ENCODE assay signal across 23 mouse cellular contexts in the genomic region with DNA sequence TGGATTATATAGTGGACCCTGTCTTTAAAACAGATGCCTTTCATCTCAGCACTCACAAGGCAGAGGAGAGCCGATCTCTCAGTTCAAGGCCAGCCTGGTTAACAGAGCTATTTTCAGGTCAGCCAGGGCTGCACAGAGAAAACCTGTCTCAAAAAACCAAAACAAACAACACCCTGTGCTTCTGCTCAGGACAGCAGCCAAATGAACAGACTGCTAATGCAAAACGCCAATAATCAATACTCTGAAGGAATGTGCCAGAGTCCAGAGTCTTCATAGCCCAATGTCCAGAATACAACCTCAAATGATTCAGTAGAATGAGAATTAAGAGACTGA.
"Had no signal": no experiment of that assay in that cellular context is flagged by ENCODE, and none has a peak within 500 bp of the region (broad histone marks: within the 10 kb centered on the region; RNA-seq: fewer than 3 reads in every experiment).

No protein-coding gene starts in this region.

- H3K27ac ChIP-seq: gastrocnemius, adult 2 months; heart, embryonic 13.5 days; heart, embryonic 15.5 days; hindbrain, embryonic 13.5 days; hindbrain, embryonic 15.5 days; hindbrain, postnatal 0 days; layer of hippocampus, adult 2 months; left cerebral cortex, adult 2 months; limb, embryonic 10.5 days; limb, embryonic 12.5 days; liver, embryonic 13.5 days had no signal

- H3K4me2 ChIP-seq: heart, embryonic 11.5 days; heart, embryonic 13.5 days; heart, embryonic 15.5 days; hindbrain, embryonic 13.5 days; hindbrain, embryonic 15.5 days; limb, embryonic 12.5 days; liver, embryonic 13.5 days had no signal

- ATAC-seq: hindbrain, postnatal 0 days; intestine, postnatal 0 days had no signal

- DNase-seq: gastrocnemius, adult 2 months; gastrocnemius, postnatal 10 days; gastrocnemius, postnatal 25 days; heart, adult 18-20 months; heart, postnatal 14 days; heart, postnatal 36 days; kidney, adult 18-20 months; kidney, adult 8-10 months; kidney, postnatal 10 days; kidney, postnatal 25 days; kidney, postnatal 4 days; liver, embryonic 13.5 days had no signal

- H3K9ac ChIP-seq: heart, embryonic 13.5 days; heart, embryonic 15.5 days; hindbrain, embryonic 13.5 days; hindbrain, embryonic 15.5 days; limb, embryonic 12.5 days; liver, embryonic 13.5 days had no signal

- H3K27me3 ChIP-seq: heart, embryonic 13.5 days; heart, embryonic 15.5 days; hindbrain, embryonic 13.5 days; hindbrain, embryonic 15.5 days; limb, embryonic 12.5 days; liver, embryonic 13.5 days had no signal

- H3K4me1 ChIP-seq: hindbrain, embryonic 13.5 days; hindbrain, embryonic 15.5 days; limb, embryonic 12.5 days had no signal

- H3K9me3 ChIP-seq: heart, embryonic 13.5 days; heart, embryonic 15.5 days; hindbrain, embryonic 13.5 days; hindbrain, embryonic 15.5 days; limb, embryonic 10.5 days; limb, embryonic 12.5 days; liver, embryonic 13.5 days had no signal

- H3K4me3 ChIP-seq: gastrocnemius, adult 2 months; heart, embryonic 13.5 days; heart, embryonic 15.5 days; hindbrain, embryonic 13.5 days; hindbrain, embryonic 15.5 days; layer of hippocampus, adult 2 months; left cerebral cortex, adult 2 months; limb, embryonic 10.5 days; limb, embryonic 12.5 days; liver, embryonic 13.5 days had no signal
